In the genomic region with DNA sequence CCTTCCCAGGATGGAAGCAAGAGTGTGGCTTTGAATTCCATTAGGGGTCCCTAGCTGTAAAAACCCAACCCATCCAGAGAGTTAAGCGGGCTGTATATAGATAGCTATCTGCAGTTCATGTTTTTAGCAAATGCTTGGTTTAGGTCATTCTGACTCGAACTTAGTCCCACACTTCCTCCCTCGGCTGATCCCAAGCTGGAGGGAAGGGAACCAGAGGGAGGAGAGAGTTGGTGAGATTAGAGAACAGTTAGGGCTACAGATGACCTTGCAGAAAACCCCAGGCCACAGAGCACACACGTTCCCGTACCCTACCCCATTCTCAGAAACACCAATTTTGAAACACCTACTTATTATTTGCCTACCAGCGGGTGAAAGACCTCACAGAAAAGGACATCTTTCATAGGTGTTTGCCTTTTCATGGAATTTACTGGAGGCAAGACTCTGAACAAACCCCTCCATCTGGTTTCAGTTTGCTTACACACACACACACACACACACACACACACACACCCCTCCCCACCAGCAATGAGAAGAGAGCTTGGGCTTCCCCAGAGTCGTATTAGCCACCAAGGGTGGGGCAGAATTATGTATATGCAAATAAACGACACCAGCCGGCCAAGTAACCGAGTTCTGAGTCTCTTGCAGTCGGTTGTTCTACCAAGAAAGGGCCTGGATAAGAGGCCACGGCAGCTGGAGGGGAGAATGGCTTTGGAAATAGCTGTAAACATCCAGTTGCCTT, we compare ENCODE assay signal across 1 mouse cellular context.
TF ChIP-seq lines count a peak whose summit lies in the region.

No protein-coding gene starts in this region.

TF ChIP-seq in MEL, 35 proteins besides CTCF, POLR2A, EP300 and RAD21:
- TF ChIP-seq MXI1 (IDR thresholded peaks at IDR 0.05; ENCODE audit: low read depth, low read length) (no peak), GATA1 (IDR thresholded peaks at IDR 0.05; ENCODE audit: low read depth, low read length) (peak; percentile 22; the same call in 1 of the 2 replicates), ZMIZ1 (IDR thresholded peaks at IDR 0.05; ENCODE audit: low read depth, low read length) (0 out of 2 replicates have a peak, but pooled peaks have one; percentile 22), NELFE (IDR thresholded peaks at IDR 0.05; ENCODE audit: low read depth, low read length) (no peak), ETS1 (IDR thresholded peaks at IDR 0.05; ENCODE audit: low read depth, low read length) (no peak), MAZ (IDR thresholded peaks at IDR 0.05; ENCODE audit: low read depth, low read length) (peak; percentile 78)
TF ChIP-seq in MEL: peak in this region for 3.
